Mouse (Mus musculus) heart, postnatal 36 days (tissue): Measurements from ENCODE around the gene Egfr. TPM values are rescaled to one million over a fixed set of nuclear protein-coding genes. Genes with fewer than 3 reads are reported as not detected.

Experiments used
- DNase-seq, 2 experiments: peaks; one replicate each; pipeline ENCODE4 v3.0.0; 2021 to 2022
- intact Hi-C: fragments of 180-260 bp; cut with DNase I; formaldehyde crosslinking; loops from one replicate; pipeline ENCODE4 v1.15.1; 2025
- total RNA-seq, 2 experiments: library from RNA; stranded (reverse); gene quantifications; 2 replicates each; pipeline ENCODE4 v1.2.3; 2021

Gene Egfr
- total RNA-seq, result 10 to 100 TPM in 1 of 2 experiments, 1 to 10 TPM in 1; 5.5 to 10.5 TPM

- DNase-seq, result peak; percentile 71 to 75
- intact Hi-C loops, result loop anchor here (2.0 to 5.0 kb wide), 4 partner anchors 40 to 225 kb away; no protein-coding TSS in a partner anchor
These were observed at the start of gene Egfr for GRCm38 (mm10) chr11:16752007-16752348. TSS of gene Egfr (plus strand) at chr11:16752203.

- intact Hi-C loops, result no loop called here
- DNase-seq, result no peak
These were observed 48.8 kb upstream of the Egfr start for GRCm38 (mm10) chr11:16703221-16703620.

GRCm38 (mm10) chr11:16735083-16735644 is 16.8 kb upstream of the Egfr start:
- intact Hi-C loops, result no loop called here
- DNase-seq, result no peak

- DNase-seq, result no peak
- intact Hi-C loops, result no loop called here
These were observed 14.7 kb upstream of the Egfr start for GRCm38 (mm10) chr11:16737323-16737722.

- DNase-seq, result no peak
- intact Hi-C loops, result no loop called here
These were observed 13.3 kb upstream of the Egfr start for GRCm38 (mm10) chr11:16738691-16739090.

GRCm38 (mm10) chr11:16739155-16739554 is 12.8 kb upstream of the Egfr start:
- intact Hi-C loops, result no loop called here
- DNase-seq, result no peak

- intact Hi-C loops, result no loop called here
- DNase-seq, result no peak
These were observed 11.1 kb upstream of the Egfr start for GRCm38 (mm10) chr11:16740691-16741611.

GRCm38 (mm10) chr11:16742251-16742650 is 9.8 kb upstream of the Egfr start:
- intact Hi-C loops, result no loop called here
- DNase-seq, result no peak

GRCm38 (mm10) chr11:16742821-16743220 is 9.2 kb upstream of the Egfr start:
- DNase-seq, result no peak
- intact Hi-C loops, result no loop called here

GRCm38 (mm10) chr11:16751457-16751982 is 483 bp upstream of the Egfr start:
- intact Hi-C loops, result loop anchor here (5.0 kb wide), 3 partner anchors 41 to 224 kb away; no protein-coding TSS in a partner anchor
- no peak for DNase-seq

GRCm38 (mm10) chr11:16752349-16753153 is 548 bp downstream of the Egfr start:
- intact Hi-C loops, result loop anchor here (2.0 to 5.0 kb wide), 4 partner anchors 40 to 225 kb away; no protein-coding TSS in a partner anchor
- peak; percentile 23 to 34 for DNase-seq

- DNase-seq, result peak; percentile 11 to 35
- intact Hi-C loops, result loop anchor here (2.0 to 5.0 kb wide), 4 partner anchors 39 to 226 kb away; no protein-coding TSS in a partner anchor
These were observed 1.4 kb downstream of the Egfr start for GRCm38 (mm10) chr11:16753154-16754040.

GRCm38 (mm10) chr11:16759930-16760329 is 7.9 kb downstream of the Egfr start:
- intact Hi-C loops, result no loop called here
- DNase-seq, result no peak

GRCm38 (mm10) chr11:16761184-16761583 is 9.2 kb downstream of the Egfr start:
- no peak for DNase-seq
- intact Hi-C loops, result no loop called here

- no peak for DNase-seq
- intact Hi-C loops, result no loop called here
These were observed 14.2 kb downstream of the Egfr start for GRCm38 (mm10) chr11:16766038-16766815.

- DNase-seq, result no peak
- intact Hi-C loops, result no loop called here
These were observed 16.0 kb downstream of the Egfr start for GRCm38 (mm10) chr11:16767984-16768383.

- no peak for DNase-seq
- intact Hi-C loops, result no loop called here
These were observed 17.3 kb downstream of the Egfr start for GRCm38 (mm10) chr11:16769276-16769675.

- DNase-seq, result no peak
These were observed 17.8 kb downstream of the Egfr start for GRCm38 (mm10) chr11:16769709-16770303.

More at GRCm38 (mm10) chr11:16769709-16770303, 17.8 kb downstream of the Egfr start:
- intact Hi-C loops, result no loop called here
